Mouse (Mus musculus) hindbrain, embryonic 12.5 days (tissue): ENCODE data around the gene Gaa. TPM values are rescaled to one million over a fixed set of nuclear protein-coding genes. Genes with fewer than 3 reads are reported as not detected.
"Not testable (repeated sequence)": the region's sequence is repeated elsewhere in the genome, so short reads cannot be mapped to it uniquely, and the experiment has no call there.

Experiments used
- ATAC-seq: fragments of 200-750 bp; cut with Nextera tagmentation; 2 replicates; pipeline ENCODE4 v1.8.0; 2017; ENCODE audit warnings: moderate TSS enrichment; ENCODE audit not compliant: low FRiP score
- H3K27ac ChIP-seq: fragments of 300-500 bp; sonication (generic); 2 replicates; pipeline ENCODE4 v1.5.1; 2016; ENCODE audit warnings: mild to moderate bottlenecking
- H3K27me3 ChIP-seq: fragments of 300-500 bp; sonication (generic); 2 replicates; pipeline ENCODE4 v1.6.1; 2016; ENCODE audit warnings: mild to moderate bottlenecking
- H3K36me3 ChIP-seq: fragments of 300-500 bp; sonication (generic); 2 replicates; pipeline ENCODE4 v1.6.1; 2016; ENCODE audit warnings: mild to moderate bottlenecking
- H3K4me1 ChIP-seq: fragments of 300-500 bp; sonication (generic); 2 replicates; pipeline ENCODE4 v1.6.1; 2016
- H3K4me2 ChIP-seq: fragments of 300-500 bp; sonication (generic); replicated peaks from 2 replicates; pipeline ENCODE4 v1.6.1; 2016; ENCODE audit warnings: mild to moderate bottlenecking
- H3K4me3 ChIP-seq: fragments of 300-500 bp; sonication (generic); 2 replicates; pipeline ENCODE4 v1.5.1; 2016; ENCODE audit warnings: mild to moderate bottlenecking
- H3K9ac ChIP-seq: fragments of 300-500 bp; sonication (generic); 2 replicates; pipeline ENCODE4 v1.6.1; 2016; ENCODE audit warnings: mild to moderate bottlenecking, moderate library complexity
- H3K9me3 ChIP-seq: fragments of 300-500 bp; sonication (generic); replicated peaks from 2 replicates; pipeline ENCODE4 v1.6.1; 2016; ENCODE audit warnings: mild to moderate bottlenecking
- WGBS: fragments of 180-500 bp; shearing (Covaris S2); methylation state at CpG from one replicate; pipeline ENCODE4 v1.1.7; 2016; 5-methylcytosine and 5-hydroxymethylcytosine counted together
- polyA plus RNA-seq: library from polyadenylated mRNA; unstranded; fragments of >200 nt; fragmentation: Nextera tagmentation; extraction: Ambion mirVana; gene quantifications from 2 replicates; pipeline ENCODE4 v1.2.1, GENCODE M21; 2016

Gaa gene
- polyA plus RNA-seq, 1 experiment from 2014 or later, result 49.3 TPM

GRCm38 (mm10) chr11:119292861-119293260, 25.2 kb downstream of the Gaa start:
- not testable (repeated sequence) for H3K4me1 ChIP-seq, H3K27me3 ChIP-seq, H3K9me3 ChIP-seq, ATAC-seq, H3K4me3 ChIP-seq, H3K9ac ChIP-seq, H3K4me2 ChIP-seq, H3K27ac ChIP-seq
- H3K36me3 ChIP-seq, result peaks cover 96% of the 10 kb centered on the region
- 95% methylated on average over 8 of the region's 8 CpGs for WGBS

GRCm38 (mm10) chr11:119297996-119298395, 30.3 kb downstream of the Gaa start:
- no peak for ATAC-seq
- H3K9me3 ChIP-seq, result no peaks in the 10 kb centered on the region
- peaks cover 20% of the 10 kb centered on the region for H3K4me1 ChIP-seq
- H3K4me2 ChIP-seq, result peak overlapping the region; percentile 93
- H3K36me3 ChIP-seq, result peaks cover 52% of the 10 kb centered on the region
- H3K27ac ChIP-seq, result no peak overlapping the region
- 88% methylated on average over 6 of the region's 6 CpGs for WGBS
- no peaks in the 10 kb centered on the region for H3K27me3 ChIP-seq
- H3K4me3 ChIP-seq, result no peak overlapping the region
- no peak overlapping the region for H3K9ac ChIP-seq

- WGBS, result 22% methylated on average over 7 of the region's 7 CpGs
- H3K9me3 ChIP-seq, result no peaks in the 10 kb centered on the region
Observed at GRCm38 (mm10) chr11:119298917-119299316, 31.2 kb downstream of the Gaa start.

GRCm38 (mm10) chr11:119299391-119300245, 31.9 kb downstream of the Gaa start, which contains the start of gene Eif4a3:
TSS of gene Eif4a3 (minus strand) at chr11:119300089.
- H3K9ac ChIP-seq, result peak within 1 kb of the TSS; percentile 96
- ATAC-seq, result peak; percentile 93
- H3K4me2 ChIP-seq, result peak within 1 kb of the TSS; percentile 93
- peaks cover 20% of the 10 kb centered on the region for H3K4me1 ChIP-seq
- H3K4me3 ChIP-seq, result peak within 1 kb of the TSS; percentile 96
- peak within 1 kb of the TSS; percentile 92 for H3K27ac ChIP-seq
- H3K27me3 ChIP-seq, result peaks cover 11% of the 10 kb centered on the region
- WGBS, result under 1% methylated on average over 89 of the region's 89 CpGs
- H3K36me3 ChIP-seq, result peaks cover 36% of the 10 kb centered on the region
- no peaks in the 10 kb centered on the region for H3K9me3 ChIP-seq

More at GRCm38 (mm10) chr11:119298917-119299316, 31.2 kb downstream of the Gaa start:
- peak overlapping the region; percentile 96 for H3K4me3 ChIP-seq
- peak overlapping the region; percentile 93 for H3K4me2 ChIP-seq
- H3K9ac ChIP-seq, result peak overlapping the region; percentile 96
- peaks cover 43% of the 10 kb centered on the region for H3K36me3 ChIP-seq
- no peak overlapping the region for H3K27ac ChIP-seq
- H3K27me3 ChIP-seq, result peaks cover 6% of the 10 kb centered on the region; the same call in 1 of the 2 replicates
- H3K4me1 ChIP-seq, result peaks cover 20% of the 10 kb centered on the region
- ATAC-seq, result no peak

- Histone ChIP-seq H3K4me1 (peaks cover 20% of the 10 kb centered on the region), H3K27ac (peak overlapping the region; percentile 92), H3K9me3 (no peaks in the 10 kb centered on the region), H3K27me3 (peaks cover 15% of the 10 kb centered on the region), H3K4me3 (peak overlapping the region; percentile 96), H3K4me2 (peak overlapping the region; percentile 67), H3K36me3 (peaks cover 28% of the 10 kb centered on the region), H3K9ac (peak overlapping the region; percentile 96)
- 2% methylated on average over 31 of the region's 31 CpGs for WGBS
- no peak; the same call in 1 of the 2 replicates for ATAC-seq
Observed at GRCm38 (mm10) chr11:119300246-119300935, 32.7 kb downstream of the Gaa start.

GRCm38 (mm10) chr11:119300986-119301385, 33.3 kb downstream of the Gaa start:
- Histone ChIP-seq H3K4me3 (no peak overlapping the region), H3K4me2 (peak overlapping the region; percentile 67), H3K9me3 (no peaks in the 10 kb centered on the region), H3K9ac (no peak overlapping the region), H3K27me3 (peaks cover 15% of the 10 kb centered on the region), H3K27ac (no peak overlapping the region), H3K4me1 (peaks cover 20% of the 10 kb centered on the region), H3K36me3 (peaks cover 22% of the 10 kb centered on the region)
- whole genome bisulfite sequencing, result 41% methylated on average over 2 of the region's 2 CpGs
- ATAC-seq, result no peak

- H3K27ac ChIP-seq, result no peak overlapping the region
- no peaks in the 10 kb centered on the region for H3K9me3 ChIP-seq
- WGBS, result 43% methylated on average over 16 of the region's 16 CpGs
- H3K4me1 ChIP-seq, result peaks cover 7% of the 10 kb centered on the region
- ATAC-seq, result no peak
- no peak overlapping the region for H3K9ac ChIP-seq
- H3K27me3 ChIP-seq, result peaks cover 16% of the 10 kb centered on the region
- H3K4me3 ChIP-seq, result no peak overlapping the region
- no peak overlapping the region for H3K4me2 ChIP-seq
- H3K36me3 ChIP-seq, result no peaks in the 10 kb centered on the region
Observed at GRCm38 (mm10) chr11:119304904-119305712, 37.4 kb downstream of the Gaa start.

- ATAC-seq, result no peak
- H3K9me3 ChIP-seq, result no peaks in the 10 kb centered on the region
- no peak overlapping the region for H3K4me3 ChIP-seq
- no peak overlapping the region for H3K4me2 ChIP-seq
- H3K27me3 ChIP-seq, result peaks cover 23% of the 10 kb centered on the region
- H3K27ac ChIP-seq, result no peak overlapping the region
- 67% methylated on average over 13 of the region's 13 CpGs for WGBS
- no peak overlapping the region for H3K9ac ChIP-seq
- H3K36me3 ChIP-seq, result no peaks in the 10 kb centered on the region
- H3K4me1 ChIP-seq, result no peaks in the 10 kb centered on the region; the same call in 1 of the 2 replicates
Observed at GRCm38 (mm10) chr11:119306762-119307657, 39.3 kb downstream of the Gaa start.

- Histone ChIP-seq H3K27ac (no peak within 1 kb of the TSS), H3K36me3 (no peaks in the 10 kb centered on the region), H3K9ac (no peak within 1 kb of the TSS), H3K9me3 (no peaks in the 10 kb centered on the region), H3K4me3 (no peak within 1 kb of the TSS), H3K27me3 (peaks cover 23% of the 10 kb centered on the region), H3K4me2 (no peak within 1 kb of the TSS), H3K4me1 (no peaks in the 10 kb centered on the region; the same call in 1 of the 2 replicates)
- ATAC-seq, result no peak
- 45% methylated on average over 1 of the region's 1 CpGs for whole genome bisulfite sequencing
Observed at GRCm38 (mm10) chr11:119307658-119307867, 39.9 kb downstream of the Gaa start, which contains the start of gene Card14. TSS of gene Card14 (plus strand) at chr11:119307768.

GRCm38 (mm10) chr11:119307916-119308315, 40.2 kb downstream of the Gaa start:
- Histone ChIP-seq H3K4me1 (no peaks in the 10 kb centered on the region; the same call in 1 of the 2 replicates), H3K9me3 (no peaks in the 10 kb centered on the region), H3K27me3 (peaks cover 23% of the 10 kb centered on the region), H3K36me3 (no peaks in the 10 kb centered on the region), H3K27ac (no peak overlapping the region), H3K4me3 (no peak overlapping the region), H3K4me2 (no peak overlapping the region), H3K9ac (no peak overlapping the region)
- 37% methylated on average over 11 of the region's 11 CpGs for WGBS
- ATAC-seq, result no peak

- no peak for ATAC-seq
- Histone ChIP-seq H3K4me2 (no peak overlapping the region), H3K4me1 (no peaks in the 10 kb centered on the region; the same call in 1 of the 2 replicates), H3K4me3 (no peak overlapping the region), H3K9me3 (no peaks in the 10 kb centered on the region), H3K36me3 (no peaks in the 10 kb centered on the region), H3K9ac (no peak overlapping the region), H3K27ac (no peak overlapping the region), H3K27me3 (peaks cover 8% of the 10 kb centered on the region)
- 18% methylated on average over 10 of the region's 10 CpGs for WGBS
Observed at GRCm38 (mm10) chr11:119310621-119311020, 42.9 kb downstream of the Gaa start.
